Comparison of ENCODE assay signal across 8 mouse cellular contexts in genomic region chr3:88832388-88832787, GRCm38 (mm10). TPM values are rescaled to one million over a fixed set of nuclear protein-coding genes. Genes with fewer than 3 reads are reported as not detected.
A peak's percentile ranks its signal among the peaks of the same experiment; 100 is the strongest.
DNase-seq lines count a peak whose midpoint lies in the region; ATAC-seq and TF ChIP-seq lines count a peak whose summit lies in the region.
"Not testable (repeated sequence)": the region's sequence is repeated elsewhere in the genome, so short reads cannot be mapped to it uniquely, and the experiment has no call there.

No protein-coding gene starts in this region.

- not testable (repeated sequence) for H3K9me3 ChIP-seq in lung, embryonic 16.5 days (ENCODE audit: control insufficient read depth, low read length)

- DNase-seq in adrenal gland, adult 8-10 months = peak; percentile 31
- DNase-seq in embryo, embryonic 9.5 days (ENCODE audit: extremely low spot score) = peak; percentile 62
- peak; percentile 33 for DNase-seq in gastrocnemius, postnatal 25 days
- DNase-seq in induced T-regulatory cell, adult 2 months (ENCODE audit: low read depth) = peak; percentile 88
- peak; percentile 73 for DNase-seq in layer of hippocampus, postnatal 36 days
- DNase-seq in testis, postnatal 14 days (ENCODE audit: low spot score) = peak; percentile 55

- H3K4me3 ChIP-seq in lung, embryonic 16.5 days (ENCODE audit: low read length) = not testable (repeated sequence)
- H3K4me3 ChIP-seq in olfactory bulb, adult 2 months (ENCODE audit: insufficient read depth, low read depth, low read length) = peak overlapping the region; percentile 48

- not testable (repeated sequence) for TF ChIP-seq CTCF in olfactory bulb, adult 2 months (IDR thresholded peaks at IDR 0.05; ENCODE audit: insufficient read depth, low read depth, low read length)

- not testable (repeated sequence) for H3K27me3 ChIP-seq in lung, embryonic 16.5 days (ENCODE audit: control insufficient read depth, insufficient read depth, low read depth, low read length)

- not testable (repeated sequence) for H3K9ac ChIP-seq in lung, embryonic 16.5 days (ENCODE audit: low read length)

- ATAC-seq in lung, embryonic 16.5 days (ENCODE audit: low read depth) = peak; percentile 53

- not testable (repeated sequence) for H3K4me1 ChIP-seq in lung, embryonic 16.5 days (replicated peaks; ENCODE audit: control insufficient read depth, insufficient read depth, low read length); olfactory bulb, adult 2 months (ENCODE audit: control insufficient read depth, insufficient read depth, low read length)

- H3K36me3 ChIP-seq in lung, embryonic 16.5 days (ENCODE audit: control insufficient read depth, insufficient read depth, low read length) = not testable (repeated sequence)

- H3K4me2 ChIP-seq in lung, embryonic 16.5 days (ENCODE audit: low read depth, low read length) = not testable (repeated sequence)

- WGBS in lung, embryonic 16.5 days = 5% methylated on average over 14 of the region's 14 CpGs
- WGBS in olfactory bulb, adult 2 months = under 1% methylated on average over 14 of the region's 14 CpGs

- not testable (repeated sequence) for H3K27ac ChIP-seq in lung, embryonic 16.5 days (ENCODE audit: low read length)
- H3K27ac ChIP-seq in olfactory bulb, adult 2 months (ENCODE audit: insufficient read depth, low read depth, low read length) = peak overlapping the region; percentile 60; the same call in 1 of the 2 replicates

- peak; percentile 39; the same call in 1 of the 2 replicates for TF ChIP-seq POLR2A in olfactory bulb, adult 2 months (IDR thresholded peaks at IDR 0.05; ENCODE audit: insufficient read depth, low read depth, low read length)

RNA-seq across cellular contexts. Expression of gene Gon4l, which starts 2.6 kb away (rescaled TPM):
- 10 to 100 TPM; 34.8 to 56.4 (median 40.3) TPM for total RNA-seq in adrenal gland, adult 8-10 months (2022)
- 10 to 100 TPM; 11.7 to 12.4 TPM for total RNA-seq in gastrocnemius, postnatal 25 days (2021)
- total RNA-seq in layer of hippocampus, postnatal 36 days (2021) = 10 to 100 TPM; 46.2 to 46.4 TPM
- 10.0 and 10.7 TPM in 2 replicates for polyA plus RNA-seq in lung, embryonic 16.5 days (2015; fragmentation: Nextera tagmentation; extraction: Ambion mirVana)
- polyA plus RNA-seq in olfactory bulb, adult 2 months (2012; ENCODE audit: insufficient read depth, insufficient read length, low replicate concordance, missing spikeins) = not detected in 2 replicates

RNA-seq across cellular contexts. Expression of gene Syt11, which starts 57.4 kb away (rescaled TPM):
- total RNA-seq in adrenal gland, adult 8-10 months (2022) = 10 to 100 TPM; 13.5 to 24.3 (median 15.7) TPM
- total RNA-seq in gastrocnemius, postnatal 25 days (2021) = 1 to 10 TPM; 3.1 to 3.7 TPM
- total RNA-seq in layer of hippocampus, postnatal 36 days (2021) = 100 to 1,000 TPM; 483 to 524 TPM
- polyA plus RNA-seq in lung, embryonic 16.5 days (2015; fragmentation: Nextera tagmentation; extraction: Ambion mirVana) = 8.0 and 8.1 TPM in 2 replicates
- polyA plus RNA-seq in olfactory bulb, adult 2 months (2012; ENCODE audit: insufficient read depth, insufficient read length, low replicate concordance, missing spikeins) = 88.7 and 382 TPM in 2 replicates

Comparison
In these comparisons a context has a peak if more than half of its experiments do, and no peak if none do; other contexts are left out.
1. DNase-seq: peak in every context shown above with its lines; median percentile 88 in induced T-regulatory cell, adult 2 months; 73 in layer of hippocampus, postnatal 36 days; 62 in embryo, embryonic 9.5 days; 55 in testis, postnatal 14 days; 33 in gastrocnemius, postnatal 25 days; 31 in adrenal gland, adult 8-10 months.
2. RNA of gene Syt11, which starts 57.4 kb away (total RNA-seq): 483 to 524 TPM in layer of hippocampus, postnatal 36 days; 13.5 to 24.3 TPM in adrenal gland, adult 8-10 months and 3.1 to 3.7 TPM in gastrocnemius, postnatal 25 days; every median in the first group is over 10 times any median in the second.